Mouse (Mus musculus) thymus, postnatal 25 days (tissue): ENCODE measurements around the gene Zswim2.
"Not testable (repeated sequence)": the region's sequence is repeated elsewhere in the genome, so short reads cannot be mapped to it uniquely, and the experiment has no call there.

Source experiments
- DNase-seq: peaks from one replicate; pipeline ENCODE4 v3.0.0; 2022

Gene Zswim2

GRCm38 (mm10) chr2:83940931-83941361 lies at the start of gene Zswim2:
TSS of gene Zswim2 (minus strand) at chr2:83941228.
- DNase-seq, result peak; percentile 27

GRCm38 (mm10) chr2:83990253-83990652 lies 49.2 kb upstream of the Zswim2 start, which contains the start of gene Gm13691:
TSS of gene Gm13691 (plus strand) at chr2:83990553.
- DNase-seq, result not testable (repeated sequence)

- not testable (repeated sequence) for DNase-seq
Measured at GRCm38 (mm10) chr2:83984443-83984842, 43.4 kb upstream of the Zswim2 start, which contains the start of gene Gm13697. TSS of gene Gm13697 (plus strand) at chr2:83984743.

GRCm38 (mm10) chr2:83978633-83979032 lies 37.6 kb upstream of the Zswim2 start, which contains the start of gene Gm13694:
TSS of gene Gm13694 (plus strand) at chr2:83978933.
- not testable (repeated sequence) for DNase-seq

GRCm38 (mm10) chr2:83972823-83973222 lies 31.8 kb upstream of the Zswim2 start, which contains the start of gene Gm13696:
TSS of gene Gm13696 (plus strand) at chr2:83973123.
- DNase-seq, result not testable (repeated sequence)

GRCm38 (mm10) chr2:83967013-83967412 lies 26.0 kb upstream of the Zswim2 start, which contains the start of gene Gm13695:
TSS of gene Gm13695 (plus strand) at chr2:83967313.
- not testable (repeated sequence) for DNase-seq

GRCm38 (mm10) chr2:83961203-83961602 lies 20.2 kb upstream of the Zswim2 start, which contains the start of gene Gm13693:
TSS of gene Gm13693 (plus strand) at chr2:83961503.
- DNase-seq, result not testable (repeated sequence)

GRCm38 (mm10) chr2:83955393-83955792 lies 14.4 kb upstream of the Zswim2 start, which contains the start of gene Gm13698:
TSS of gene Gm13698 (plus strand) at chr2:83955693.
- not testable (repeated sequence) for DNase-seq

- no peak for DNase-seq
Measured at GRCm38 (mm10) chr2:83941792-83942191, 764 bp upstream of the Zswim2 start.

GRCm38 (mm10) chr2:83941378-83941777 lies 350 bp upstream of the Zswim2 start:
- no peak for DNase-seq

GRCm38 (mm10) chr2:83929478-83930088 lies 11.4 kb downstream of the Zswim2 start:
- DNase-seq, result no peak

GRCm38 (mm10) chr2:83901896-83902540 lies 39.0 kb downstream of the Zswim2 start:
- DNase-seq, result no peak

GRCm38 (mm10) chr2:83893701-83894100 lies 47.3 kb downstream of the Zswim2 start:
- DNase-seq, result no peak

GRCm38 (mm10) chr2:83883850-83884420 lies 57.1 kb downstream of the Zswim2 start:
- DNase-seq, result no peak
